Mouse (Mus musculus) C2C12 (cell line): ENCODE measurements around the gene Eid2b.

Experiments used
- CEBPB ChIP-seq: IDR thresholded peaks from one replicate; pipeline ENCODE4 v1.6.1; 2011; ENCODE audit warnings: low read depth, mild to moderate bottlenecking, control low read depth, moderate library complexity
- CTCF ChIP-seq: IDR thresholded peaks from one replicate; pipeline ENCODE4 v1.5.1; 2011; ENCODE audit not compliant: control insufficient read depth, insufficient read depth, insufficient read length
- FOSL1 ChIP-seq: IDR thresholded peaks from one replicate; pipeline ENCODE4 v1.8.0; 2011; ENCODE audit warnings: mild to moderate bottlenecking, low read length; ENCODE audit not compliant: poor library complexity, insufficient read depth, severe bottlenecking
- MAX ChIP-seq: IDR thresholded peaks from one replicate; pipeline ENCODE4 v1.6.1; 2011; ENCODE audit warnings: mild to moderate bottlenecking, control low read depth
- MYOD1 ChIP-seq: IDR thresholded peaks from one replicate; pipeline ENCODE4 v1.6.1; 2011; ENCODE audit warnings: low read depth; ENCODE audit not compliant: control insufficient read depth, insufficient read length
- MYOG ChIP-seq: IDR thresholded peaks from one replicate; pipeline ENCODE4 v1.6.1; 2011; ENCODE audit not compliant: control insufficient read depth, insufficient read length; ENCODE audit errors: extremely low read depth
- USF1 ChIP-seq: IDR thresholded peaks from one replicate; pipeline ENCODE4 v1.6.1; 2011; ENCODE audit warnings: low read depth, mild to moderate bottlenecking, control low read depth, moderate library complexity

DNA sequence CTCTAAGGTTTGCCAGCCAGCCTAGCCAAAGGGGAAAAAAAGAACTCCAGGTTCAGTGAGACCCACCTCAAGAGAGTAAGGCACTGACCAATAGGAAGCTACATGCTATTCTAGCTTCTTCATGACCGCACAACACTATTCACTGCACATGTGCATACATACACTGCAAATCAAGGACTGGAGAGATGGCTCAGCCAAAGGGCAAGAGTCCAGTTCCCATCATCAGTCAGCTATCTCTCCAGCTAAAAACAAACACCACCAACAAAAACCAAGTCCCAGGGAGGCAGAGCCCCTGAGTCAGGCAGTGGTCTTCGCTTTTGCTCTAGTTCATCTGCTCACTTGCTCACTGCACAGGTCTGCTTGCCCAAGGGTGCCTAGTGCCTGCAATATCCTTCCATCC lies 50.7 kb downstream of the Eid2b start:
- TF ChIP-seq CTCF (no peak), MAX (no peak), CEBPB (no peak), USF1 (no peak), MYOG (no peak), MYOD1 (no peak), FOSL1 (no peak)
